Mouse (Mus musculus): ENCODE data around the gene Wdr70. TPM values are rescaled to one million over a fixed set of nuclear protein-coding genes. Genes with fewer than 3 reads are reported as not detected.
A peak's percentile ranks its signal among the peaks of the same experiment; 100 is the strongest.

The Wdr70 gene
- total and polyA plus RNA-seq, 3 experiments, result 25.2 to 71.4 (median 59.8) TPM

DNA sequence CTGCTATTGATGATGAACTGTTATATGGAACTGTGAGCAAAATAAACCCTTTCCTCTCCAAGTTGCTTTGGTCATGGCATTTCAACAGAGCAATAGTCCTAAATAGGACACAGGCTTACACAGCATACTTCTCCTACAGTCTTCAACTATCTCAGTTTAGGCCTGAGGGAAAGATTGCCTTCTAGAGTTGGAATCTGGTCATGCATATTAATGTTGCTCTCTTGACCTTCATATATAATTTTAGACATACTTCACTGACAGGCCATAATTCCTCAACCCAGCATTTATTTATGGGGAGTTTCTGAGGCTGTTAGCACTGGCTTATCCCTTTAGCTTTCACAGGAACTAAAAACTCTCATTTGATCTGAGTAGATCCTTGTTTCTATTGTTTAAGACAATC is 108.9 kb downstream of the Wdr70 start:
- no peak overlapping the region for H3K4me3 ChIP-seq (ENCODE audit: low read depth, low read length)
- no peaks in the 10 kb centered on the region for H3K27me3 ChIP-seq (ENCODE audit: insufficient read depth, low read length)
- DNase-seq (ENCODE audit: low spot score) (no peak), ATAC-seq (ENCODE audit: extremely low read depth, insufficient number of reproducible peaks, low FRiP score, poor library complexity, severe bottlenecking) (no peak)
- H3K9me3 ChIP-seq (replicated peaks), result no peaks in the 10 kb centered on the region
- peaks cover 18% of the 10 kb centered on the region for H3K36me3 ChIP-seq (replicated peaks)
- H3K4me1 ChIP-seq (ENCODE audit: insufficient read depth, low read depth, low read length), result no peaks in the 10 kb centered on the region
- TF ChIP-seq POLR2AphosphoS5 (IDR thresholded peaks at IDR 0.05; ENCODE audit: insufficient replicate concordance, low read depth, low read length), result no peak
- TF ChIP-seq GATA2 (IDR thresholded peaks at IDR 0.05; ENCODE audit: borderline replicate concordance, low read depth, low read length), result no peak
- no peak for TF ChIP-seq GATA1 (IDR thresholded peaks at IDR 0.05; ENCODE audit: borderline replicate concordance, low read length)
- no peak for TF ChIP-seq CTCF (IDR thresholded peaks at IDR 0.05; ENCODE audit: low read depth, low read length)
- TF ChIP-seq TAL1 (conservative IDR thresholded peaks at IDR 0.05; ENCODE audit: low read depth, low read length), result no peak

DNA sequence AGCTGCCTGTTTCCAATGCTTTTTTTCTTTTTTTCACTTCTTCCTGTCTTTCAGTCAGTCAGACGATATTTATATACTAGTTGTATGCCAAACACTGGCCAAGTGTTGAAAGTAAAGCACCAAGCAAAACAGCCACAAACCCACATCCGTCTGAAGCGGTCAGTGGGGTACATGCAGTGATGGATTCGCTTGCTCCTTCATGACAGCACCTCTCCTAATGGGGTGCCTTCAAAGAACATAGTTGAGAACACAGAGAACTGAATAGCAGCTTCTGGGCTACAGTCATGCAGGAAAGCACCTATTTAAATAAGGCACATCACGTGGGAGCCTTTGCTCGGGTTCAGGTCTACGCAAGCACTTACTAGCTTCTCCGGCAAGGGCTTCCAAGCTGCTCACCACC is 111.6 kb downstream of the Wdr70 start:
- no peak for DNase-seq (ENCODE audit: low spot score)
- Histone ChIP-seq H3K36me3 (replicated peaks) (peaks cover 28% of the 10 kb centered on the region), H3K9me3 (replicated peaks) (no peaks in the 10 kb centered on the region), H3K27me3 (ENCODE audit: insufficient read depth, low read length) (no peaks in the 10 kb centered on the region), H3K4me3 (ENCODE audit: low read depth, low read length) (no peak overlapping the region), H3K4me1 (ENCODE audit: insufficient read depth, low read depth, low read length) (no peaks in the 10 kb centered on the region)
- ATAC-seq (ENCODE audit: extremely low read depth, insufficient number of reproducible peaks, low FRiP score, poor library complexity, severe bottlenecking), result no peak
- TF ChIP-seq TAL1 (conservative IDR thresholded peaks at IDR 0.05; ENCODE audit: low read depth, low read length), result no peak
- no peak for TF ChIP-seq GATA1 (IDR thresholded peaks at IDR 0.05; ENCODE audit: borderline replicate concordance, low read length)
- no peak for TF ChIP-seq CTCF (IDR thresholded peaks at IDR 0.05; ENCODE audit: low read depth, low read length)
- no peak for TF ChIP-seq POLR2AphosphoS5 (IDR thresholded peaks at IDR 0.05; ENCODE audit: insufficient replicate concordance, low read depth, low read length)
- no peak for TF ChIP-seq GATA2 (IDR thresholded peaks at IDR 0.05; ENCODE audit: borderline replicate concordance, low read depth, low read length)

DNA sequence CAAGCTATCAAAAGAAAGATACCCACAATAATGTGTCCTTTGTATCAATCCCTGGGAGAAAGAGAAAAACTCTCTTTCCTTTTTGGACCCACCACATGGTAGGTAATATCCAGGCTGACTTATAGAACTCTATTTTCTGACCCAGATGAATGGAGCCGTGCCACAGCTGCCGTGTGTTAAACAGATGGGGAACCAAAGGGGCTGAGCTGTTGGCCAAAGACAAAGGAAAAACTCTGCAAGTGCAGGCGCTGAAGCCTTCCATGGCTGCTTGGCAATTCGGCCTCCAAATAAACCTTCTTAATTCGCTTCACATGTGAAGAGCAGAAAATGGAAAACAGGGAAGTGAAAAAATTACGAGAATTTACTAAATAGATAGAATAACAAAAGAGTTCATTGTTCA is 112.7 kb downstream of the Wdr70 start:
- H3K36me3 ChIP-seq (replicated peaks), result peaks cover 28% of the 10 kb centered on the region
- ATAC-seq (ENCODE audit: extremely low read depth, insufficient number of reproducible peaks, low FRiP score, poor library complexity, severe bottlenecking) (no peak), DNase-seq (ENCODE audit: low spot score) (no peak)
- H3K9me3 ChIP-seq (replicated peaks), result no peaks in the 10 kb centered on the region
- TF ChIP-seq POLR2AphosphoS5 (IDR thresholded peaks at IDR 0.05; ENCODE audit: insufficient replicate concordance, low read depth, low read length) (no peak), TAL1 (conservative IDR thresholded peaks at IDR 0.05; ENCODE audit: low read depth, low read length) (no peak), CTCF (IDR thresholded peaks at IDR 0.05; ENCODE audit: low read depth, low read length) (no peak), GATA1 (IDR thresholded peaks at IDR 0.05; ENCODE audit: borderline replicate concordance, low read length) (no peak), GATA2 (IDR thresholded peaks at IDR 0.05; ENCODE audit: borderline replicate concordance, low read depth, low read length) (no peak)
- H3K27me3 ChIP-seq (ENCODE audit: insufficient read depth, low read length), result no peaks in the 10 kb centered on the region
- H3K4me1 ChIP-seq (ENCODE audit: insufficient read depth, low read depth, low read length), result no peaks in the 10 kb centered on the region
- no peak overlapping the region for H3K4me3 ChIP-seq (ENCODE audit: low read depth, low read length)

DNA sequence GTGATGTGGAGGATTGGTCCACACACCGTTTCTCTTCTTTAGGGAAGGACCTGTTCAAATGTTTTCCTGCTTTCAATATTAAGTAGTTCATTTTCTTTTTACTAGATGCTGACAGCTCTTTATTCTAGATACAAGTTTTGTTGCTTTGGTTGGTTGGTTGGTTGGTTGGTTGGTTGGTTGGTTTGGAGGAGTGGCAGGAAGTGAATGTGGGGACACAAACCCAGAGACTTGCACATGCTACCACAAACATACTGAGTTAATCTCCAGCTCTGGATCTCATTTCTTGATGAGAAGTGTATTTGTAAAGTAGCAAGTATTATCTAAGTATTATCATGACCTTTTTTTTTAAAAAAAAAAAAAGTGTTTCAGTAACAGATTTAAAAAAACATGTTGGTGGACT is 120.4 kb downstream of the Wdr70 start:
- no peak for TF ChIP-seq CTCF (IDR thresholded peaks at IDR 0.05; ENCODE audit: low read depth, low read length)
- no peak for TF ChIP-seq GATA2 (IDR thresholded peaks at IDR 0.05; ENCODE audit: borderline replicate concordance, low read depth, low read length)
- no peak for TF ChIP-seq TAL1 (conservative IDR thresholded peaks at IDR 0.05; ENCODE audit: low read depth, low read length)
- TF ChIP-seq POLR2AphosphoS5 (IDR thresholded peaks at IDR 0.05; ENCODE audit: insufficient replicate concordance, low read depth, low read length), result no peak
- no peak for TF ChIP-seq GATA1 (IDR thresholded peaks at IDR 0.05; ENCODE audit: borderline replicate concordance, low read length)
- H3K27me3 ChIP-seq (ENCODE audit: insufficient read depth, low read length), result no peaks in the 10 kb centered on the region
- no peak overlapping the region for H3K4me3 ChIP-seq (ENCODE audit: low read depth, low read length)
- H3K9me3 ChIP-seq (replicated peaks), result no peaks in the 10 kb centered on the region
- H3K36me3 ChIP-seq (replicated peaks), result peaks cover 17% of the 10 kb centered on the region
- ATAC-seq (ENCODE audit: extremely low read depth, insufficient number of reproducible peaks, low FRiP score, poor library complexity, severe bottlenecking) (no peak), DNase-seq (ENCODE audit: low spot score) (no peak)
- H3K4me1 ChIP-seq (ENCODE audit: insufficient read depth, low read depth, low read length), result no peaks in the 10 kb centered on the region

DNA sequence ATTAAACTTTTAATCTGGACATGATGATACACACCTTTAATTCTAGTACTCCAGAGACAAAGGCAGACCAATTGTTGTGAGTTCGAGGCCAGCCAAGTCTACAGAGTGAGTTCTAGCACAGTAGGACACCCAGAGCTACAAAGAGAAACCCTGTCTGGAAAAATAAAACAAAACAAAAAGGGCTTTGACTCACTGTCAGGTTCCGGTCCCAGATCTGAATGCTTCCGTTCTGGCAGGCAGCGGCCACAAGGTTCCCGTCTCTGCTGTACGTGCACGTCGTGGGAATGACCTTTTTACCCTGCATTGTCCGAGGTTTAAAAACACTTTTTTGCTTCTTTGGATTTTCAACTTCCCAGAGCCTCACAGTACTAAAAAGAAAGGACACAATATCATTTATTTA is 122.2 kb downstream of the Wdr70 start:
- no peaks in the 10 kb centered on the region for H3K9me3 ChIP-seq (replicated peaks)
- no peak for DNase-seq (ENCODE audit: low spot score)
- TF ChIP-seq CTCF (IDR thresholded peaks at IDR 0.05; ENCODE audit: low read depth, low read length) (no peak), TAL1 (conservative IDR thresholded peaks at IDR 0.05; ENCODE audit: low read depth, low read length) (no peak), POLR2AphosphoS5 (IDR thresholded peaks at IDR 0.05; ENCODE audit: insufficient replicate concordance, low read depth, low read length) (no peak), GATA1 (IDR thresholded peaks at IDR 0.05; ENCODE audit: borderline replicate concordance, low read length) (no peak), GATA2 (IDR thresholded peaks at IDR 0.05; ENCODE audit: borderline replicate concordance, low read depth, low read length) (no peak)
- ATAC-seq (ENCODE audit: extremely low read depth, insufficient number of reproducible peaks, low FRiP score, poor library complexity, severe bottlenecking), result no peak
- H3K36me3 ChIP-seq (replicated peaks), result peaks cover 15% of the 10 kb centered on the region
- no peak overlapping the region for H3K4me3 ChIP-seq (ENCODE audit: low read depth, low read length)
- H3K27me3 ChIP-seq (ENCODE audit: insufficient read depth, low read length), result no peaks in the 10 kb centered on the region
- no peaks in the 10 kb centered on the region for H3K4me1 ChIP-seq (ENCODE audit: insufficient read depth, low read depth, low read length)

DNA sequence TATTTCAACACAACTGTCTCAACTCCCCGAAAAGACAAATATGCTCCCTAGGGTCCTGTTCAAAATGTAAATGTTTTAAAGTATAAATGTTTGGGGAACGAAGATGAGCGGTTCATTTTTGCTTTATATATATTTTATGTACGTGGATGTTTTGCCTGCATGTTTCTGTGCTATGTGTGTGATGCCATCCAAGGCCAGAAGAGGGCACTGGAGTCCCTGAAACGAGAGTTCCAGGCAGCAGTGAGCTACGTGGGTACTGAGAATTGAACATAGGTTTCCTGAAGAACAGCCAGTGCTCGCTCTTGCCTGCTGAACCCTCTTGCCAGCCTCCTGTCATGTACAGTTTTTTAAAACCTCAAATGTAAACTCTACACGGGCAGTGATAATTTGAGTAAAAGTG is 124.6 kb downstream of the Wdr70 start:
- no peak for DNase-seq (ENCODE audit: low spot score)
- ATAC-seq (ENCODE audit: extremely low read depth, insufficient number of reproducible peaks, low FRiP score, poor library complexity, severe bottlenecking), result no peak

More for the DNA sequence above, 124.6 kb downstream of the Wdr70 start:
- peaks cover 15% of the 10 kb centered on the region for H3K36me3 ChIP-seq (replicated peaks)
- no peaks in the 10 kb centered on the region for H3K4me1 ChIP-seq (ENCODE audit: insufficient read depth, low read depth, low read length)
- peak; percentile 27; the same call in 1 of the 2 replicates for TF ChIP-seq CTCF (IDR thresholded peaks at IDR 0.05; ENCODE audit: low read depth, low read length)
- TF ChIP-seq GATA2 (IDR thresholded peaks at IDR 0.05; ENCODE audit: borderline replicate concordance, low read depth, low read length), result no peak
- no peak for TF ChIP-seq TAL1 (conservative IDR thresholded peaks at IDR 0.05; ENCODE audit: low read depth, low read length)
- no peak for TF ChIP-seq GATA1 (IDR thresholded peaks at IDR 0.05; ENCODE audit: borderline replicate concordance, low read length)
- H3K27me3 ChIP-seq (ENCODE audit: insufficient read depth, low read length), result no peaks in the 10 kb centered on the region
- H3K9me3 ChIP-seq (replicated peaks), result no peaks in the 10 kb centered on the region
- no peak overlapping the region for H3K4me3 ChIP-seq (ENCODE audit: low read depth, low read length)
